Mouse (Mus musculus): ENCODE measurements around the gene Npvf.

DNA sequence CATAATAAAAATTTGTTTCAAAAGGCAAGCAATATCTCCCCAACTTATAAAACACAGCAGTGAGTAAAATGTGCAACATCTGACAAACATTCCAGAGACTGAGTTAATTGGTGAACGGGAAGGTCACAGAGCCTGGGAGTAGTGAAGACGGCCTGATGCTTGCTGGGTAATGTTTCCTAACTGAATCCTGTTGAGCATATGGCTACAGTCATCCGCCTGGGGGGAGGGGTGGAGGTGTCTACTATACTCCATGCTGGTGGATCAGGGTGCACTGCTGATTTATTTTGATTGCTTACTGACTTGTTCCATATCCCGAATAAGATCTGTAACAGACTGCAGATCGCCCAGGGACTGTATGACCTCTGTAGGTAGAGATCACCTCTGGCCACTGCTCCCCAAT, 12.3 kb downstream of the Npvf start:
- TF ChIP-seq CTCF (IDR thresholded peaks at IDR 0.05; ENCODE audit: extremely low read depth, insufficient read depth, insufficient read length, insufficient replicate concordance) (no peak), POLR2A (IDR thresholded peaks at IDR 0.05; ENCODE audit: low read depth, low read length) (no peak)
